6 mouse cellular contexts compared by ENCODE assay signal in genomic region chr7:98187332-98187731, GRCm38 (mm10). TPM values are rescaled to one million over a fixed set of nuclear protein-coding genes. Genes with fewer than 3 reads are reported as not detected.
"Had no signal": no experiment of that assay in that cellular context is flagged by ENCODE, and none has a peak within 500 bp of the region (broad histone marks: within the 10 kb centered on the region; RNA-seq: fewer than 3 reads in every experiment).

No protein-coding gene starts in this region.

RNA-seq across cellular contexts. Expression of gene B3gnt6, which starts 11.9 kb away (rescaled TPM):
- total RNA-seq: layer of hippocampus, postnatal 25 days had no signal
- polyA plus RNA-seq: kidney, adult 2 months; limb, embryonic 10.5 days; liver, embryonic 11.5 days; liver, embryonic 15.5 days; stomach, embryonic 16.5 days had no signal
